Mouse (Mus musculus) intestine, embryonic 14.5 days (tissue): Measurements from ENCODE around the gene Gm20696. TPM values are rescaled to one million over a fixed set of nuclear protein-coding genes. Genes with fewer than 3 reads are reported as not detected.

Source experiments
- ATAC-seq: fragments of 200-750 bp; cut with Nextera tagmentation; replicated peaks from 2 replicates; pipeline ENCODE4 v1.8.0; 2017; ENCODE audit warnings: low read depth, moderate number of reproducible peaks, moderate TSS enrichment, moderate library complexity; ENCODE audit not compliant: low FRiP score, low TSS enrichment
- DNase-seq: peaks from one replicate; pipeline ENCODE4 v3.0.0-alpha.2; 2018; ENCODE audit warnings: low spot score
- H3K27ac ChIP-seq: fragments of 300-500 bp; sonication (generic); 2 replicates; pipeline ENCODE4 v1.5.1; 2014; ENCODE audit warnings: low read depth, mild to moderate bottlenecking, control low read depth
- H3K27me3 ChIP-seq: fragments of 300-500 bp; sonication (generic); replicated peaks from 2 replicates; pipeline ENCODE4 v1.6.1; 2014; ENCODE audit warnings: low read length, control low read depth; ENCODE audit not compliant: control insufficient read depth, insufficient read depth
- H3K36me3 ChIP-seq: fragments of 300-500 bp; sonication (generic); 2 replicates; pipeline ENCODE4 v1.6.1; 2014; ENCODE audit warnings: low read length, control low read depth; ENCODE audit not compliant: control insufficient read depth, insufficient read depth
- H3K4me1 ChIP-seq: fragments of 300-500 bp; sonication (generic); replicated peaks from 2 replicates; pipeline ENCODE4 v1.6.1; 2014; ENCODE audit warnings: low read length, control low read depth, mixed read lengths; ENCODE audit not compliant: control insufficient read depth, insufficient read depth
- H3K4me2 ChIP-seq: fragments of 300-500 bp; sonication (generic); 2 replicates; pipeline ENCODE4 v1.6.1; 2014; ENCODE audit warnings: low read length
- H3K4me3 ChIP-seq: fragments of 300-500 bp; sonication (generic); 2 replicates; pipeline ENCODE4 v1.5.1; 2014; ENCODE audit warnings: low read depth, low read length, control low read depth, mixed read lengths
- H3K9ac ChIP-seq: fragments of 300-500 bp; sonication (generic); 2 replicates; pipeline ENCODE4 v1.6.1; 2014; ENCODE audit warnings: mild to moderate bottlenecking, low read length
- H3K9me3 ChIP-seq: fragments of 300-500 bp; sonication (generic); 2 replicates; pipeline ENCODE4 v1.6.1; 2016; ENCODE audit warnings: low read length, control low read depth; ENCODE audit not compliant: control insufficient read depth
- WGBS: fragments of 180-500 bp; shearing (Covaris S2); extraction: QIAGEN DNeasy Blood & Tissue Kit; methylation state at CpG from one replicate; pipeline ENCODE4 v1.1.7; 2014; 5-methylcytosine and 5-hydroxymethylcytosine counted together
- polyA plus RNA-seq: library from polyadenylated mRNA; unstranded; fragments of >200 nt; fragmentation: Nextera tagmentation; extraction: Ambion mirVana; gene quantifications from 2 replicates; pipeline ENCODE4 v1.2.1, GENCODE M21; 2014

The Gm20696 gene
- polyA plus RNA-seq, 1 experiment from 2014 or later = 6.9 TPM

DNA sequence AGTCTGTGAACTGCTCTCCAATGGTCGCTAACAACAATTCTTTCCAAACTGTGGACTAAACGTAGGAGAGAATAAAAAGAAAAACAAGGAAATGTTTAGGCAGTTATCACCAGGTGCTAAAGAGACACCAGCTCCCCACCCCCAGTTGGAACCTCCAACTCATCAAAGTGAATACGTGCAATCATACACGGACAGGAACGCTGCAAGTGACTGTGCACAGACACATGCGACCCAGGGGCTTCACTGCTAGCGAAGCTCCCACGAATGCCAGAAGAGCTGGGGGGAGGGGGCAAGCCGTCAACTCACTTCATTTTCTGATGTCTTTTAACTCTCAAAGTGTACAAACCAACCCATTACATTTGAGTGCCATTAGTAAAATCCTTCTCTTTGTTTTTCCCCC is 30.5 kb downstream of the Gm20696 start:
- H3K4me2 ChIP-seq = no peak overlapping the region
- ATAC-seq = no peak
- 43% methylated on average over 9 of the region's 9 CpGs for WGBS
- H3K4me1 ChIP-seq = no peaks in the 10 kb centered on the region
- peaks cover 10% of the 10 kb centered on the region for H3K36me3 ChIP-seq
- H3K27ac ChIP-seq = no peak overlapping the region
- no peak overlapping the region for H3K9ac ChIP-seq
- H3K27me3 ChIP-seq = no peaks in the 10 kb centered on the region
- no peaks in the 10 kb centered on the region for H3K9me3 ChIP-seq
- DNase-seq = no peak
- H3K4me3 ChIP-seq = no peak overlapping the region

DNA sequence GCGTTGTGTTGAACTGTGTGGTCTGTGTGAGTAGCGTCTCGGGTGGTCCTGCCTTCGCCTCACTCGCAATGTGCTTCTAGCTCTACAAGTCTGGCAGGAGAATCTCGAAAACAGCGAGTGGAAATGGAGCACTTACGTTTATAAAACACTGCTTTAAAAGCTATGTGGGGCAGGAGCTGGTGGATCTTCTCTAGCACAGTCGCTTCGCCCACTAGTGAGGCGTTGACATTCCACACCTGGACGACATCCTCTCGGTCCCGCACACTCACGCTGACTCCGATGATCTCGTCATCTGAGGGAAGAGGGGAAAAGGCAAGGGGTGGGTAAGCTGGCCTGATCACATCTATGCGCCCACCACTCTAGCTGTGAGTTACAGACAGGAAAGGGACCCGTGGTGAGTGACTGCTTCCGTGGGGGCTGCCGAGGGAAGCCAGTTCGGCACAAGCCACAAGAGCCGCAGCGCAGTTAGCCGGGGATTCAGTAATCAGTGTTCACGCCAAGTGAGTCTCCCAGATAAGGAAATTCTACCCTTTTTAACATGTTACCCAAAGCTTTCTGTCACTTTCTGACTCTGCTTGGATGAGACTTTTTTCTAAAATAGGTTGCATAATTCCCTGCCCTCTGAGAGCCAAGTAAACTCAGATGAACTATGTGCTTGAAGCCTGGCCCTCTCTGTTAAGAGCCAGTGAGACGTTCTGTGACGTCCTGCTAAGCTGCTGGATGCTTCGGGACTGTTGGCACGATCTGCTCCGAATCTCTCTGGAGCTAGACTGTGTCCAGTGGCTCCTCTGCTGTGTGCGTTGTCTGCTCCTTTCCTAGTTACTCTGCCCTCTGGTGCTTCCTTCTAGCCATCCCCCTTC is 34.2 kb downstream of the Gm20696 start:
- Histone ChIP-seq H3K36me3 (peaks cover 4% of the 10 kb centered on the region; the same call in 1 of the 2 replicates), H3K27me3 (no peaks in the 10 kb centered on the region), H3K27ac (no peak overlapping the region), H3K4me2 (no peak overlapping the region), H3K4me3 (no peak overlapping the region), H3K4me1 (peaks cover 2% of the 10 kb centered on the region; the same call in 1 of the 2 replicates), H3K9me3 (no peaks in the 10 kb centered on the region), H3K9ac (no peak overlapping the region)
- no peak for ATAC-seq
- WGBS = 73% methylated on average over 32 of the region's 32 CpGs
- DNase-seq = no peak

DNA sequence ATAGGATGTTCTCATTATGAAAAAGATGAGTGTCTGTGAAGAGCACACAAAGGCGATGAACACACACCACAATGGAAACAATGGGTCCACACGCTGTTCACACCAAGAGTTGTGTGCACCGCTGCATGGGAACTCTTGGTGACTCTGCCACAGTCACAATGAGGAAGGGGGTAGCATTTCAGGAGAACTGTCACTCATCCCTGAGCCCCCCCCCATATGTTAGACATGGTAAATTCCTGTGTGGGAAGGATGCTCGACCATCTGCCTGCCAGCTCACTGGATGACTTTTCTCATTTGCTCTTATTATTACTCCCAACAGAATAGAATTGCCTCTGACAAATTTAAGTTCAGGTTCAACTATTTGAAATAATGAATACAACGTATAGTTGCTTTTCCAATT is 35.0 kb downstream of the Gm20696 start:
- H3K4me3 ChIP-seq = no peak overlapping the region
- no peak overlapping the region for H3K9ac ChIP-seq
- DNase-seq (no peak), ATAC-seq (no peak)
- no peak overlapping the region for H3K4me2 ChIP-seq
- no peak overlapping the region for H3K27ac ChIP-seq
- H3K9me3 ChIP-seq = no peaks in the 10 kb centered on the region
- no peaks in the 10 kb centered on the region for H3K27me3 ChIP-seq
- H3K4me1 ChIP-seq = peaks cover 5% of the 10 kb centered on the region; the same call in 1 of the 2 replicates
- peaks cover 4% of the 10 kb centered on the region; the same call in 1 of the 2 replicates for H3K36me3 ChIP-seq
- 89% methylated on average over 5 of the region's 5 CpGs for WGBS

DNA sequence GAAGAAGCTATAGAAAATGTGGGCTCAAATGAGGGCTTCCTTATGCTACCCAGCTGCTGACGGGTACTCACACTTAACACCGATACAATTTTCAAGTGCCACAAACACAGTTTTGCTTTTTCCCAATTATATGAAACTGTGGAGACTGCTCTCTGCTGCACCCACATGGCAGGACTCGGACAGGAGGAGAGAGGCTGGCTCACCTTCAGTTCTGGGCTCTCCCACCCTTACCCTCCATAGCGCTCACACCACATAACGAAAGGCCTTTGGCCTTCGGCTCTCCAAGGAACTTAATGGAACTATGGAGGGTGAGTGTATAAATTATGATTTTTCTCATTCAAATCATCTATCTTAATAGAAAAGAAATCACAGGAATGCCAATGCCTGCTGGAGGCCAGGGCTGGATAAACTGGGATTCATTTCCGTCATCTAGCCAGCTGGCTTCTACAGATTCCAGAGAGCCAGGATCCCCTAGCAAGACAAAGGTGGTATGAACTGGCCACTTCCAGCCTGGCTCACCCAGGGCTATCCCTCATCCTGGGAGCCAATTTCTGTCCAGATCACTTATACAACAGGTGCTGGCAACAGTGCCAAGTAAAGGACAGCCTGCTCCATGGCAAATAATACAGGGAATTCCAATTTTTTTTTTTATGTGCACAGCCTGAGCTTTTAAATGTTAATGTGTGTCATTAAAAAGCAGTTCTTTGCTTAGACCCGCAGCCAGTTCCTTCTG is 36.7 kb downstream of the Gm20696 start:
- ATAC-seq = no peak
- no peak overlapping the region for H3K4me3 ChIP-seq
- no peak for DNase-seq

DNA sequence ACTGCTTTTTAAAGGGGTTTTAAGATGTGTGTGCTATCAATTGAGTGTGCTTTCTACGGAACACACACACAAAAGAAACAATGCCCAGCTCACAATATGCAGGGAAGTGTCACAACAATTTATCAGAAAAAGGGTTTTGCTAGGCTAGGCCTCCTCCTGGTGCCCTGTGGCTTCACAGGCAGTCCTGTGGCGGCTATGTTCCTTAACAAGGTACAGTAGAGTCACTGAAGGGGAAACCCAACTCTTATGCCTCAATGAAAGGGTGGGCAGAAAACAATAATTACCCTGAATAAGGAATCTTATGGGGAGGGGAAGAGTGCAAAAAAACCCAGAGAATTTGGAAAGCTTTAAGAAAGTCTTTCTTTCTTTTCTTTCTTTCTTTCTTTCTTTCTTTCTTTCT is 40.2 kb downstream of the Gm20696 start:
- H3K36me3 ChIP-seq = peaks cover 4% of the 10 kb centered on the region; the same call in 1 of the 2 replicates
- no peak overlapping the region for H3K9ac ChIP-seq
- H3K4me2 ChIP-seq = no peak overlapping the region
- ATAC-seq (no peak), DNase-seq (no peak)
- H3K27ac ChIP-seq = no peak overlapping the region
- H3K4me3 ChIP-seq = no peak overlapping the region
- no peaks in the 10 kb centered on the region for H3K9me3 ChIP-seq
- WGBS = 89% methylated on average over 2 of the region's 2 CpGs
- H3K4me1 ChIP-seq = peaks cover 5% of the 10 kb centered on the region; the same call in 1 of the 2 replicates
- H3K27me3 ChIP-seq = no peaks in the 10 kb centered on the region

More for the DNA sequence above, 36.7 kb downstream of the Gm20696 start:
- H3K9me3 ChIP-seq = no peaks in the 10 kb centered on the region
- WGBS = 83% methylated on average over 8 of the region's 8 CpGs
- H3K27ac ChIP-seq = no peak overlapping the region
- H3K9ac ChIP-seq = no peak overlapping the region
- H3K27me3 ChIP-seq = no peaks in the 10 kb centered on the region
- no peak overlapping the region for H3K4me2 ChIP-seq
- peaks cover 5% of the 10 kb centered on the region; the same call in 1 of the 2 replicates for H3K4me1 ChIP-seq
- peaks cover 4% of the 10 kb centered on the region; the same call in 1 of the 2 replicates for H3K36me3 ChIP-seq

DNA sequence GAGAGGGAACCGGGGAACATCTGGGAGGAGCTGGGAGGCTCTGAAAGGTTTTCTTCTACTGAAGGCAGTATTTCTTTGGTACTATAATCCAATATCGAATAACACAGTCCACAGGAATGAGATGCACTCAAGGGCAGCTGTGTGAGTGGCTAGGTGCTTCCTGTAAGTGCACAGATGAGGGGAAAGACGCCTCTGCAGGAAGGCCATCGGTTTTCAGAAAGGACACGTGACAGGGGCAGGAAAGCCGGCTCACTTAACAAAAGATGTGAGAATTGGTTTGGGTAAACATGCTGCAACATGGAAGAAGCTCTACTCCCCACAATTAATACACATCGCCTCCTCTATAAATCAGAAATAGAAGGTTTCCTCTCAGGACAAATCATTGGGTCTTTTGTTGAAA is 40.8 kb downstream of the Gm20696 start:
- Histone ChIP-seq H3K27me3 (no peaks in the 10 kb centered on the region), H3K9ac (no peak overlapping the region), H3K4me3 (no peak overlapping the region), H3K4me2 (no peak overlapping the region), H3K9me3 (no peaks in the 10 kb centered on the region), H3K36me3 (peaks cover 4% of the 10 kb centered on the region; the same call in 1 of the 2 replicates), H3K4me1 (peaks cover 5% of the 10 kb centered on the region; the same call in 1 of the 2 replicates), H3K27ac (no peak overlapping the region)
- ATAC-seq (no peak), DNase-seq (no peak)
- 42% methylated on average over 7 of the region's 7 CpGs for WGBS

DNA sequence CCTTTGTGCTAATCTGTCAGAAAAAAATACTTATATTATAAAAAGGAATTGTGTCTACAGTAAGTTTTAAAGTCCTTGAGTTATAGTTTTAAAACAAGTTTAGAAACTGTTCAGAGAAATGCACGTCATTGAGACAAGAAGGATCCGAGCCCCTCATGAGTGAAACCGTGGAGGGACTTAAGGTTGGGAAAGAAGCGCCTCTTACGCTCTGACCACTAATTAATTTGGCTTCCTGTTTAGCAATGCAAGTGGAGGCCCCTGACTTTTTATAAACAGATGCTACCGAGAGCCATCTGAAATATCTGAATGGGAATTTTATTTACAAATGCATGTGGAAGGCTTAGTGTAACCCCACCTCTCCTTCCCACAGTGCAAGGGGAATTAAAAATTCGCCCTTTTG is 41.3 kb downstream of the Gm20696 start:
- H3K4me3 ChIP-seq = no peak overlapping the region
- 58% methylated on average over 7 of the region's 7 CpGs for WGBS
- DNase-seq (no peak), ATAC-seq (no peak)
- H3K27me3 ChIP-seq = no peaks in the 10 kb centered on the region
- H3K4me2 ChIP-seq = no peak overlapping the region
- peaks cover 4% of the 10 kb centered on the region; the same call in 1 of the 2 replicates for H3K36me3 ChIP-seq
- no peak overlapping the region for H3K9ac ChIP-seq
- H3K4me1 ChIP-seq = peaks cover 5% of the 10 kb centered on the region; the same call in 1 of the 2 replicates
- no peak overlapping the region for H3K27ac ChIP-seq
- H3K9me3 ChIP-seq = no peaks in the 10 kb centered on the region

DNA sequence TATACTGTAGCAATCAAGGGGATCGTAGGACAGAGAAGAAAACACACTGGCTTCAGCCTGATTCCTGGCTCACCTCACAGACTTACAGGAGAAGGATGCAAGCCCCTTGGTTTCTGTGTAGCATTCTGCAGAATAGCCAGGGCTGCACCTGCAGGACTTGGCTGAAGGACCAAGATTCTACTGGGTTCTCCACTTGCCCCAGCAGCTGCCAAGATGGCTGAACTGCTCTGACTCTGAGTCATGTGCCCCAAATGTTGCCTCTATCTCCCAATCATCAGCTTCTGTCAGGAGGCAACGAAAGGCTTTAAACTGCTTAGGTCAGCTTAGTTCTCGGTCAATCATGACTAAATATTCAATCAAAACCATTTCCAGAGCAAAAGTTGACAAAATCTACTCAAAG is 42.1 kb downstream of the Gm20696 start:
- WGBS = 87% methylated on average over 3 of the region's 3 CpGs
- ATAC-seq (no peak), DNase-seq (no peak)
- no peaks in the 10 kb centered on the region for H3K9me3 ChIP-seq
- H3K27ac ChIP-seq = no peak overlapping the region
- H3K4me1 ChIP-seq = peaks cover 6% of the 10 kb centered on the region; the same call in 1 of the 2 replicates
- no peak overlapping the region for H3K9ac ChIP-seq
- H3K36me3 ChIP-seq = peaks cover under 1% of the 10 kb centered on the region; the same call in 1 of the 2 replicates
- no peak overlapping the region for H3K4me3 ChIP-seq
- H3K4me2 ChIP-seq = no peak overlapping the region
- H3K27me3 ChIP-seq = no peaks in the 10 kb centered on the region
